Mouse (Mus musculus) kidney, postnatal 10 days (tissue): ENCODE results near the gene Olfr538.
"Not testable (repeated sequence)": the region's sequence is repeated elsewhere in the genome, so short reads cannot be mapped to it uniquely, and the experiment has no call there.

ENCODE experiments used
- DNase-seq: peaks from one replicate; pipeline ENCODE4 v3.0.0; 2021; ENCODE audit warnings: mixed read lengths

The Olfr538 gene

GRCm38 (mm10) chr7:140567586-140567985, at the start of gene Olfr538:
Gene Olfr538, plus strand, starts transcription at chr7:140567886.
- no peak for DNase-seq

- DNase-seq: no peak
Observed at GRCm38 (mm10) chr7:140539746-140540145, 27.9 kb upstream of the Olfr538 start.

GRCm38 (mm10) chr7:140600969-140601368, 33.3 kb downstream of the Olfr538 start, which contains the start of gene Olfr46:
Gene Olfr46, plus strand, starts transcription at chr7:140601269.
- DNase-seq: not testable (repeated sequence)
